Mouse (Mus musculus) lung, postnatal 0 days (tissue): ENCODE results near the gene Nav3.

Source experiments
- CTCF ChIP-seq: IDR thresholded peaks from 2 replicates; pipeline ENCODE4 v1.5.1; 2016; ENCODE audit warnings: antibody characterized with exemption, mild to moderate bottlenecking
- EP300 ChIP-seq: IDR thresholded peaks from 2 replicates; pipeline ENCODE4 v1.6.1; 2016; ENCODE audit warnings: antibody characterized with exemption, mild to moderate bottlenecking, control low read depth

DNA sequence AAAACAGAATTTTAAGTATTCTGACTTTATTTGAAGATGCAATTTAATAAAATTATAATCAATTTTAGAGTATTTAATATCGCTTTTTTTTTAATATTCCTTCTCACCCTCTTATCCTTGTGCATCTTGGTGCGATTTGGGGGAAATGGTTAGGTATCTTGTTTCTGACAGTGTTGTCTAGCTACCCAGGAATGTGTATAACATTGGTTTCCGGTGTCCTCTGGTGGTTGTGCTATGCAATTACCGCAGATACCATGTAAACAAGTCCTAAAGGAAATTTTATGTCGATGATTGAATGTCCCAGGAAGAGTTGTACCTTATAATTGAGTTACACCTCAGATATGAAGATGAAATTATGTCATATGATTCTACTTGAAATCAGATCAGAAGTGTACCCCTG, 743.0 kb downstream of the Nav3 start:
- TF ChIP-seq CTCF (peak; percentile 69), EP300 (no peak)
